In genomic region chr19:41796789-41797327, GRCm38 (mm10) we compare ENCODE assay signal across 14 mouse cellular contexts. TPM values are rescaled to one million over a fixed set of nuclear protein-coding genes. Genes with fewer than 3 reads are reported as not detected.
DNase-seq lines count a peak whose midpoint lies in the region; ATAC-seq lines count a peak whose summit lies in the region.
"Had no signal": no experiment of that assay in that cellular context is flagged by ENCODE, and none has a peak within 500 bp of the region (broad histone marks: within the 10 kb centered on the region; RNA-seq: fewer than 3 reads in every experiment).

No protein-coding gene starts in this region.

- WGBS in forebrain, embryonic 12.5 days: 82% methylated on average over 12 of the region's 12 CpGs
- WGBS in forebrain, embryonic 15.5 days: 77% methylated on average over 12 of the region's 12 CpGs
- WGBS in liver, embryonic 15.5 days (ENCODE audit: insufficient replicate concordance): 56% methylated on average over 12 of the region's 12 CpGs
- WGBS in liver, embryonic 12.5 days (ENCODE audit: insufficient replicate concordance): 63% methylated on average over 12 of the region's 12 CpGs

- DNase-seq in cerebellum, postnatal 10 days: no peak
- no peak for DNase-seq in ovary, postnatal 14 days (ENCODE audit: low spot score)
- DNase-seq: cerebellum, postnatal 14 days; kidney, adult 2 months; right cerebral cortex, postnatal 4 days had no signal

- H3K9ac ChIP-seq in forebrain, embryonic 12.5 days: no peak overlapping the region
- no peak overlapping the region for H3K9ac ChIP-seq in forebrain, embryonic 15.5 days (replicated peaks)
- H3K9ac ChIP-seq in liver, embryonic 15.5 days: no peak overlapping the region
- H3K9ac ChIP-seq in liver, embryonic 12.5 days: no peak overlapping the region
- H3K9ac ChIP-seq: hindbrain, embryonic 13.5 days had no signal

- H3K4me2 ChIP-seq in forebrain, embryonic 12.5 days: no peak overlapping the region
- no peak overlapping the region for H3K4me2 ChIP-seq in forebrain, embryonic 15.5 days (replicated peaks)
- peak overlapping the region; percentile 14; the same call in 1 of the 2 replicates for H3K4me2 ChIP-seq in liver, embryonic 15.5 days
- H3K4me2 ChIP-seq in liver, embryonic 12.5 days: no peak overlapping the region
- H3K4me2 ChIP-seq: hindbrain, embryonic 13.5 days had no signal

- no peaks in the 10 kb centered on the region for H3K27me3 ChIP-seq in forebrain, embryonic 12.5 days
- no peaks in the 10 kb centered on the region for H3K27me3 ChIP-seq in forebrain, embryonic 15.5 days
- no peaks in the 10 kb centered on the region for H3K27me3 ChIP-seq in liver, embryonic 15.5 days
- no peaks in the 10 kb centered on the region for H3K27me3 ChIP-seq in liver, embryonic 12.5 days (replicated peaks)

- H3K9me3 ChIP-seq in forebrain, embryonic 12.5 days: no peaks in the 10 kb centered on the region
- no peaks in the 10 kb centered on the region for H3K9me3 ChIP-seq in forebrain, embryonic 15.5 days
- no peaks in the 10 kb centered on the region for H3K9me3 ChIP-seq in liver, embryonic 15.5 days (replicated peaks)
- H3K9me3 ChIP-seq in liver, embryonic 12.5 days (replicated peaks): no peaks in the 10 kb centered on the region
- H3K9me3 ChIP-seq: hindbrain, embryonic 13.5 days; midbrain, embryonic 10.5 days had no signal

- peaks cover 25% of the 10 kb centered on the region for H3K4me1 ChIP-seq in forebrain, embryonic 12.5 days
- H3K4me1 ChIP-seq in forebrain, embryonic 15.5 days: peaks cover 16% of the 10 kb centered on the region
- peaks cover 56% of the 10 kb centered on the region for H3K4me1 ChIP-seq in liver, embryonic 15.5 days (replicated peaks)
- peaks cover 69% of the 10 kb centered on the region for H3K4me1 ChIP-seq in liver, embryonic 12.5 days

- no peak overlapping the region for H3K4me3 ChIP-seq in forebrain, embryonic 12.5 days (replicated peaks)
- H3K4me3 ChIP-seq in forebrain, embryonic 15.5 days: no peak overlapping the region
- H3K4me3 ChIP-seq in liver, embryonic 15.5 days (replicated peaks): no peak overlapping the region
- no peak overlapping the region for H3K4me3 ChIP-seq in liver, embryonic 12.5 days
- H3K4me3 ChIP-seq: hindbrain, embryonic 13.5 days; midbrain, embryonic 10.5 days had no signal

- H3K36me3 ChIP-seq in forebrain, embryonic 12.5 days (replicated peaks): 0 out of 2 replicates have a peak, but pooled peaks cover 2% of the 10 kb centered on the region
- no peaks in the 10 kb centered on the region for H3K36me3 ChIP-seq in forebrain, embryonic 15.5 days
- peaks cover 10% of the 10 kb centered on the region for H3K36me3 ChIP-seq in liver, embryonic 15.5 days (replicated peaks)
- peaks cover 13% of the 10 kb centered on the region for H3K36me3 ChIP-seq in liver, embryonic 12.5 days
- H3K36me3 ChIP-seq: hindbrain, embryonic 13.5 days had no signal

- ATAC-seq in forebrain, embryonic 12.5 days (ENCODE audit: low FRiP score): no peak
- no peak for ATAC-seq in forebrain, embryonic 15.5 days (replicated peaks)
- no peak for ATAC-seq in liver, embryonic 15.5 days (ENCODE audit: insufficient read depth)
- ATAC-seq in liver, embryonic 12.5 days: no peak
- peak; percentile 48 for ATAC-seq in common myeloid progenitor, adult 5-6 weeks (replicated peaks; ENCODE audit: low read depth, poor library complexity, severe bottlenecking)
- peak; percentile 44 for ATAC-seq in megakaryocyte progenitor cell, adult 5-6 weeks (replicated peaks; ENCODE audit: poor library complexity)

- 0 out of 2 replicates have a peak overlapping the region, but pooled peaks have one; percentile 13 for H3K27ac ChIP-seq in forebrain, embryonic 12.5 days
- no peak overlapping the region for H3K27ac ChIP-seq in forebrain, embryonic 15.5 days (replicated peaks)
- peak overlapping the region; percentile 48 for H3K27ac ChIP-seq in liver, embryonic 15.5 days (replicated peaks)
- H3K27ac ChIP-seq in liver, embryonic 12.5 days: no peak overlapping the region
- H3K27ac ChIP-seq: hindbrain, embryonic 13.5 days; midbrain, embryonic 10.5 days had no signal

RNA-seq across cellular contexts. Expression of gene Arhgap19, which starts 5.0 kb away (rescaled TPM):
- 36.0 and 38.8 TPM in 2 replicates for polyA plus RNA-seq in forebrain, embryonic 12.5 days (2016; fragmentation: Nextera tagmentation; extraction: Ambion mirVana)
- 10.6 and 11.2 TPM in 2 replicates for polyA plus RNA-seq in forebrain, embryonic 15.5 days (2015; fragmentation: Nextera tagmentation; extraction: Ambion mirVana)
- 26.6 and 29.4 TPM in 2 replicates for polyA plus RNA-seq in liver, embryonic 15.5 days (2015; fragmentation: Nextera tagmentation; extraction: Ambion mirVana)
- polyA plus RNA-seq in liver, embryonic 12.5 days (2016; fragmentation: Nextera tagmentation; extraction: Ambion mirVana): 37.6 and 40.7 TPM in 2 replicates
- 33.2 and 36.2 TPM in 2 replicates for total RNA-seq in common myeloid progenitor, adult 5-6 weeks (2017)
- 48.6 and 50.6 TPM in 2 replicates for total RNA-seq in megakaryocyte progenitor cell, adult 5-6 weeks (2015)
- total RNA-seq in megakaryocyte progenitor cell, adult 5-6 weeks (2017): 56.7 and 57.3 TPM in 2 replicates

RNA-seq across cellular contexts. Expression of gene Frat1, which starts 32.9 kb away (rescaled TPM):
- 18.1 and 20.5 TPM in 2 replicates for polyA plus RNA-seq in forebrain, embryonic 12.5 days (2016; fragmentation: Nextera tagmentation; extraction: Ambion mirVana)
- 34.7 and 35.1 TPM in 2 replicates for polyA plus RNA-seq in forebrain, embryonic 15.5 days (2015; fragmentation: Nextera tagmentation; extraction: Ambion mirVana)
- 8.5 and 9.1 TPM in 2 replicates for polyA plus RNA-seq in liver, embryonic 15.5 days (2015; fragmentation: Nextera tagmentation; extraction: Ambion mirVana)
- 16.5 and 17.2 TPM in 2 replicates for polyA plus RNA-seq in liver, embryonic 12.5 days (2016; fragmentation: Nextera tagmentation; extraction: Ambion mirVana)
- 9.9 and 14.7 TPM in 2 replicates for total RNA-seq in common myeloid progenitor, adult 5-6 weeks (2017)
- total RNA-seq in megakaryocyte progenitor cell, adult 5-6 weeks (2015): 9.1 TPM in 2 replicates
- 9.5 and 11.7 TPM in 2 replicates for total RNA-seq in megakaryocyte progenitor cell, adult 5-6 weeks (2017)

RNA-seq across cellular contexts. Expression of gene Frat2, which starts 51.1 kb away (rescaled TPM):
- 19.3 and 22.7 TPM in 2 replicates for polyA plus RNA-seq in forebrain, embryonic 12.5 days (2016; fragmentation: Nextera tagmentation; extraction: Ambion mirVana)
- polyA plus RNA-seq in forebrain, embryonic 15.5 days (2015; fragmentation: Nextera tagmentation; extraction: Ambion mirVana): 16.9 and 17.9 TPM in 2 replicates
- polyA plus RNA-seq in liver, embryonic 15.5 days (2015; fragmentation: Nextera tagmentation; extraction: Ambion mirVana): 4.4 and 4.5 TPM in 2 replicates
- 12.0 and 14.0 TPM in 2 replicates for polyA plus RNA-seq in liver, embryonic 12.5 days (2016; fragmentation: Nextera tagmentation; extraction: Ambion mirVana)
- total RNA-seq in common myeloid progenitor, adult 5-6 weeks (2017): 26.8 and 27.4 TPM in 2 replicates
- total RNA-seq in megakaryocyte progenitor cell, adult 5-6 weeks (2015): 25.2 and 27.8 TPM in 2 replicates
- 28.2 and 29.8 TPM in 2 replicates for total RNA-seq in megakaryocyte progenitor cell, adult 5-6 weeks (2017)

RNA-seq across cellular contexts. Expression of gene Slit1, which starts 53.4 kb away (rescaled TPM):
- polyA plus RNA-seq in forebrain, embryonic 12.5 days (2016; fragmentation: Nextera tagmentation; extraction: Ambion mirVana): 11.0 and 14.0 TPM in 2 replicates
- 17.5 and 21.0 TPM in 2 replicates for polyA plus RNA-seq in forebrain, embryonic 15.5 days (2015; fragmentation: Nextera tagmentation; extraction: Ambion mirVana)
- 0.05 TPM in 2 replicates for polyA plus RNA-seq in liver, embryonic 15.5 days (2015; fragmentation: Nextera tagmentation; extraction: Ambion mirVana)
- polyA plus RNA-seq in liver, embryonic 12.5 days (2016; fragmentation: Nextera tagmentation; extraction: Ambion mirVana): 0.07 and 0.10 TPM in 2 replicates
- 0.05 and 0.15 TPM in 2 replicates for total RNA-seq in common myeloid progenitor, adult 5-6 weeks (2017)
- total RNA-seq in megakaryocyte progenitor cell, adult 5-6 weeks (2015): not detected in 2 replicates
- 0.03 and 0.29 TPM in 2 replicates for total RNA-seq in megakaryocyte progenitor cell, adult 5-6 weeks (2017)
- polyA plus RNA-seq: heart, postnatal 0 days had no signal

Comparison
In these comparisons a context has a peak if more than half of its experiments do, and no peak if none do; other contexts are left out.
1. H3K27ac ChIP-seq: peak in forebrain, embryonic 12.5 days (single experiment) and liver, embryonic 15.5 days (single experiment); none in forebrain, embryonic 15.5 days (single experiment) and liver, embryonic 12.5 days (single experiment).
2. ATAC-seq: peak in common myeloid progenitor, adult 5-6 weeks (single experiment) and megakaryocyte progenitor cell, adult 5-6 weeks (single experiment); none in forebrain, embryonic 12.5 days (single experiment), forebrain, embryonic 15.5 days (single experiment), liver, embryonic 15.5 days (single experiment) and liver, embryonic 12.5 days (single experiment).